Mouse (Mus musculus): ENCODE data around the gene Lhfpl2.

Lhfpl2 gene

GRCm38 (mm10) chr13:94174577-94175279 is 117.1 kb downstream of the Lhfpl2 start:
- no peak for DNase-seq (ENCODE audit: low read depth, low spot score)

- DNase-seq (ENCODE audit: low read depth, low spot score), result no peak
Measured at GRCm38 (mm10) chr13:94175379-94176050, 117.9 kb downstream of the Lhfpl2 start.

GRCm38 (mm10) chr13:94177148-94177547 is 119.6 kb downstream of the Lhfpl2 start:
- peak; percentile 19 for DNase-seq (ENCODE audit: low read depth, low spot score)

- DNase-seq (ENCODE audit: low read depth, low spot score), result no peak
Measured at GRCm38 (mm10) chr13:94178401-94179040, 120.9 kb downstream of the Lhfpl2 start.

GRCm38 (mm10) chr13:94180477-94181420 is 123.2 kb downstream of the Lhfpl2 start:
- DNase-seq (ENCODE audit: low read depth, low spot score), result no peak

- DNase-seq (ENCODE audit: low read depth, low spot score), result no peak
Measured at GRCm38 (mm10) chr13:94182026-94182425, 124.4 kb downstream of the Lhfpl2 start.

- DNase-seq (ENCODE audit: low read depth, low spot score), result no peak
Measured at GRCm38 (mm10) chr13:94183372-94184021, 125.9 kb downstream of the Lhfpl2 start.

GRCm38 (mm10) chr13:94184726-94185456 is 127.3 kb downstream of the Lhfpl2 start:
- DNase-seq (ENCODE audit: low read depth, low spot score), result no peak

- DNase-seq (ENCODE audit: low read depth, low spot score), result no peak
Measured at GRCm38 (mm10) chr13:94185631-94186030, 128.0 kb downstream of the Lhfpl2 start.

GRCm38 (mm10) chr13:94188200-94189086 is 130.8 kb downstream of the Lhfpl2 start:
- DNase-seq (ENCODE audit: low read depth, low spot score), result no peak

GRCm38 (mm10) chr13:94190386-94190785 is 132.8 kb downstream of the Lhfpl2 start:
- no peak for DNase-seq (ENCODE audit: low read depth, low spot score)

GRCm38 (mm10) chr13:94193227-94193626 is 135.6 kb downstream of the Lhfpl2 start:
- DNase-seq (ENCODE audit: low read depth, low spot score), result no peak

- no peak for DNase-seq (ENCODE audit: low read depth, low spot score)
Measured at GRCm38 (mm10) chr13:94198616-94199015, 141.0 kb downstream of the Lhfpl2 start.

GRCm38 (mm10) chr13:94199829-94200228 is 142.2 kb downstream of the Lhfpl2 start:
- DNase-seq (ENCODE audit: low read depth, low spot score), result no peak

- DNase-seq (ENCODE audit: low read depth, low spot score), result peak; percentile 3
Measured at GRCm38 (mm10) chr13:94205234-94205633, 147.6 kb downstream of the Lhfpl2 start.

- no peak for DNase-seq (ENCODE audit: low read depth, low spot score)
Measured at GRCm38 (mm10) chr13:94207973-94208372, 150.4 kb downstream of the Lhfpl2 start.

GRCm38 (mm10) chr13:94208892-94209291 is 151.3 kb downstream of the Lhfpl2 start:
- no peak for DNase-seq (ENCODE audit: low read depth, low spot score)

GRCm38 (mm10) chr13:94211236-94212119 is 153.9 kb downstream of the Lhfpl2 start:
- DNase-seq (ENCODE audit: low read depth, low spot score), result no peak

All from c-Kit-negative CD71-positive TER-119-positive erythroid progenitor cells, embryonic 14.5 days (primary cell).